Mouse (Mus musculus): ENCODE measurements at regions not wholly inside any gene's neighbourhood (a gene's known extent, or its start where the extent isn't known, plus 50 kb on each side); places are given as distances from the start of the nearest gene placed in this dataset.

DNA sequence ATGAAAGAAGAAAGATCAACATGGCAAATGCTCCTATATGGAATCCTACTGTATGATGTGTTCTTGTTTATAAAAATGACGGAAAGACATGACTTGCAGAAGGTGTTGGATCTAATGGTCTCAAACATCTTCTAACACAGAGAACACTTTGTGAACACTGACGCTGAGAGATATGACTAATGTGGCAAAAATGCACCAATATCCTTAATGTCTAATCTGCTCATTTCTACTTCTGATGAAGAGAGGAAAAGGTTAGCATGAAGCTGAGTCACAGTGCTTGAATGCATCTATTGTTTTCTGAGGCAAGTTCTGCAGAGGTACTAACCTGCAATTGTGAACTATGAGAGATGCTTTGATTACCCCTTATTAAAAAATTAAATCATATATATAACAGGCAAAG, 293.2 kb upstream of the Jag1 start:
- Histone ChIP-seq H3K36me3 (replicated peaks) (no peaks in the 10 kb centered on the region), H3K9ac (no peak overlapping the region), H3K27me3 (no peaks in the 10 kb centered on the region), H3K4me1 (replicated peaks) (no peaks in the 10 kb centered on the region), H3K4me2 (no peak overlapping the region), H3K4me3 (replicated peaks) (no peak overlapping the region), H3K9me3 (replicated peaks) (no peaks in the 10 kb centered on the region), H3K27ac (replicated peaks) (no peak overlapping the region)
- WGBS (ENCODE audit: insufficient replicate concordance), result 60% methylated on average over 2 of the region's 2 CpGs
- no peak for ATAC-seq (ENCODE audit: insufficient read depth)

DNA sequence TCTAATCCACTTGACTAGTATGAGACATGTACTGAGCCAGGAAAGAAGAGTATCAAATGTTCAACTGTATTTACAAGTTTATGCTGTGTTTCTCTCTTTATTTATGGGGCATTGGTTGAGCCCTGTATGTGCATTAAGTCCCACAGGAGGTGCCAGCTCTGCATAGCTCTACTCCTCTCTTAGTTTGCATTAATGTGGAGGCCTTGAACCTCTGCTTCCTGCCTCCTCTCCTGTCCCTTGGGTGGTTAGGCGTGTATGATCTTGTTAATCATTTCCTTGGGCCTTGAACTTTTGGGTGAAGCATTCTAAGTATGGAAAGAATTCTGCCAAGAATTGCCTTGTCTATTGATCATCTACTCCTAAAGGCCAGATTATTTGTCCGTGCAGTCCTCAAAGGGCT, 291.9 kb upstream of the Jag1 start:
- no peak overlapping the region for H3K9ac ChIP-seq
- H3K4me2 ChIP-seq, result no peak overlapping the region
- WGBS (ENCODE audit: insufficient replicate concordance), result 55% methylated on average over 2 of the region's 2 CpGs
- no peak overlapping the region for H3K4me3 ChIP-seq (replicated peaks)
- H3K36me3 ChIP-seq (replicated peaks), result no peaks in the 10 kb centered on the region
- H3K4me1 ChIP-seq (replicated peaks), result no peaks in the 10 kb centered on the region
- H3K27ac ChIP-seq (replicated peaks), result no peak overlapping the region
- ATAC-seq (ENCODE audit: insufficient read depth), result no peak
- H3K27me3 ChIP-seq, result no peaks in the 10 kb centered on the region
- no peaks in the 10 kb centered on the region for H3K9me3 ChIP-seq (replicated peaks)

DNA sequence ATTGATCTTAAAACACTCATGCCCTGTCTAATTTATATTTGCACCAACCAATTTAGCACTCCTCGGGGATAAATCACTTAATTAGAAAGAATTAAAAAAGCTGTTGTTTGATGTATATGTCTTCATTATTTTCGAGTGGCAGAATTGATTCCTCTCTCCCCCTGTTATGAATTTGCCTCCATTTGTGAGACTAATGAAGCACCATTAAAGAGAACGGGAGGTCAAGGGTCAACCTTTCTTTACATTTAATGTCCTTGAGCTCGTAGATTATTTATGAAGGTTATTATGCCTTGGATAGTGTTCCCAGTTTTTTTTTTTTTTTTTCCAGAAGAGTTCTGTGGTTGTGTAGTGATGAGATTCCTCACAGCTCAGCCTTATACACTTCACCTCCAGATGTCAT, 277.0 kb upstream of the Jag1 start:
- ATAC-seq (ENCODE audit: insufficient read depth), result no peak
- Histone ChIP-seq H3K4me2 (no peak overlapping the region), H3K4me3 (replicated peaks) (no peak overlapping the region), H3K4me1 (replicated peaks) (no peaks in the 10 kb centered on the region), H3K36me3 (replicated peaks) (no peaks in the 10 kb centered on the region), H3K27ac (replicated peaks) (no peak overlapping the region), H3K9ac (no peak overlapping the region), H3K27me3 (no peaks in the 10 kb centered on the region), H3K9me3 (replicated peaks) (no peaks in the 10 kb centered on the region; the same call in 1 of the 2 replicates)
- WGBS (ENCODE audit: insufficient replicate concordance), result 52% methylated on average over 4 of the region's 4 CpGs

DNA sequence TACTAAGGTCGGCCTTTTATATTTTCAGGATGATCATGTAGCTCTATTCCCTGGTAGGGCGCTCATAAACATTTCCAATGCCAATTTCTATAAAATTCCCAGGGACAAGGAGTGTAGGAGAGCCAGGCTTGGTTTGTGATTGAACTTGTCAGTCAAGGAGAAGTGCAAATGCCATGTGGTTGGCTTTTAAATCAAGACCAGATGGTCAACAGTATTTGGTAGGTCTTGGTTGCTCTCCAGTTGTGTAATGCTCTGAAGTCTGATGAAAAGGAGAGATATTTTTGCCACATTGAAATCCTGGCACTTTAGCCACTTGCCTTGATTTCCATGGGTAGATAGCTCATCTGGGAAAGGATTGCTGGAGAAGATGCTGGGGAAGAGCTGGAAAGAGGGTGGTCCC, 263.4 kb upstream of the Jag1 start:
- no peak overlapping the region for H3K27ac ChIP-seq (replicated peaks)
- 52% methylated on average over 2 of the region's 2 CpGs for WGBS (ENCODE audit: insufficient replicate concordance)
- no peaks in the 10 kb centered on the region for H3K4me1 ChIP-seq (replicated peaks)
- no peak overlapping the region for H3K4me3 ChIP-seq (replicated peaks)
- no peaks in the 10 kb centered on the region for H3K27me3 ChIP-seq
- H3K36me3 ChIP-seq (replicated peaks), result no peaks in the 10 kb centered on the region
- H3K4me2 ChIP-seq, result no peak overlapping the region
- H3K9me3 ChIP-seq (replicated peaks), result no peaks in the 10 kb centered on the region
- no peak overlapping the region for H3K9ac ChIP-seq
- ATAC-seq (ENCODE audit: insufficient read depth), result no peak

DNA sequence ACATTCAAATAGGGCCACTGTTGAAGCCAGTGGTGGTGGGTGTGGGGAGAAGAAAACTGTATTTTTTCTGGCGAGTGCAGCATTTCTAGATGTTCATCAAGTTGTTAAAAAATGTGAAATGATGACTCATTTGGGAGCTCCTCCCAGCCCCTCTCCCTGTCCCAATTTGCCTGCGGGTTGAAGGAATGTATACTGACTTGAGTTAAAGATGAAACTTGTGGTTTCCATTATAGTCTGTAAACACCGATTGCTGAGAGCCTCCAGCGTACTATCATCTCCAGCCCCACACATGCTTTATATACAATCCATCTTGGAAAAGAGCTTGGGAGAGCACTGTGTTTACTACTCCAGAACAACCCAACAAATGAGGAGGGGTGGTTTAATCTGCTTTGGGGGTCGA, 258.9 kb upstream of the Jag1 start:
- Histone ChIP-seq H3K9me3 (replicated peaks) (no peaks in the 10 kb centered on the region), H3K9ac (no peak overlapping the region), H3K27me3 (no peaks in the 10 kb centered on the region), H3K4me2 (no peak overlapping the region), H3K4me1 (replicated peaks) (no peaks in the 10 kb centered on the region), H3K36me3 (replicated peaks) (no peaks in the 10 kb centered on the region), H3K27ac (replicated peaks) (no peak overlapping the region), H3K4me3 (replicated peaks) (no peak overlapping the region)
- 60% methylated on average over 5 of the region's 5 CpGs for WGBS (ENCODE audit: insufficient replicate concordance)
- no peak for ATAC-seq (ENCODE audit: insufficient read depth)

DNA sequence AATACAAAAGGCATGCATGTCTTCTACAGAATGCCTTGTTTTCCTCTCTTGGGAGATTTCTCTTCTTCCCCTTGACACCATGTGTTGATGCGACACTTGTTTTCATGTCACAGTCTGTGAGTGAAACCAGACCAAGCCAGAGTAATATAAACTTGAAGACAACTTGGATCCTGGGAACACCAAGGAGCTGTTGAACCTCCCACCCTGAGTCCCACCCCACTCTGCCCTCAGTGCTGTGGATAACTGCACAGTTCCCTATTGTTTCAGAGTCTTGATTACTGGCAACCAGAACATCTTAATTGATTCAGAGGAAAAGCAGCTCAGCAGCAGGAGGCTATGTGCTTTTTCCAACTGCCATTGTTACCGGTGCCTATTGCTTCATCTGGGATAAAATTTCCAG, 254.6 kb upstream of the Jag1 start:
- 70% methylated on average over 2 of the region's 2 CpGs for WGBS (ENCODE audit: insufficient replicate concordance)
- ATAC-seq (ENCODE audit: insufficient read depth), result no peak
- Histone ChIP-seq H3K4me2 (no peak overlapping the region), H3K27ac (replicated peaks) (no peak overlapping the region), H3K9ac (no peak overlapping the region), H3K4me3 (replicated peaks) (no peak overlapping the region), H3K9me3 (replicated peaks) (no peaks in the 10 kb centered on the region), H3K4me1 (replicated peaks) (no peaks in the 10 kb centered on the region), H3K27me3 (no peaks in the 10 kb centered on the region), H3K36me3 (replicated peaks) (no peaks in the 10 kb centered on the region)

DNA sequence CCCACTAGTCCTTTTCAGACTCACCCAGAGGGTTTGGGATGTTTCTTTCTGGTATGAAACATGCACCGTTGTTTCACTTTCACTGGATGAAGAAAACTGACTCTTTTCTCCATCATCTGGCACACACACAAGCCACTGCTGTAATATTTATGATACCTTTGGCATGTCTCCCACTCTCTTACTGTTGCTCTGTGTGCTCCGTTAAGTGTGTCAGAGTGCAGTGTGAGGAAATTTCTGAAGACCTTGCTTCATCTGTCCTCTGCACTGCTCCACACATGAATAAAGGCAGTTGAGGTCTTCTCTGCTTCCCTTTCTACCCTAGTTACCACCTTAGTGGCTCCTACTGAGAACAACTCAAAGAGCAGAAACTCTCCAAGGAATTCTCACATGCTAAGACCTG, 246.6 kb upstream of the Jag1 start:
- Histone ChIP-seq H3K36me3 (replicated peaks) (no peaks in the 10 kb centered on the region), H3K9me3 (replicated peaks) (no peaks in the 10 kb centered on the region), H3K27me3 (no peaks in the 10 kb centered on the region), H3K4me1 (replicated peaks) (no peaks in the 10 kb centered on the region), H3K4me2 (no peak overlapping the region), H3K9ac (no peak overlapping the region), H3K27ac (replicated peaks) (no peak overlapping the region), H3K4me3 (replicated peaks) (no peak overlapping the region)
- WGBS (ENCODE audit: insufficient replicate concordance), result 77% methylated on average over 2 of the region's 2 CpGs
- no peak for ATAC-seq (ENCODE audit: insufficient read depth)

DNA sequence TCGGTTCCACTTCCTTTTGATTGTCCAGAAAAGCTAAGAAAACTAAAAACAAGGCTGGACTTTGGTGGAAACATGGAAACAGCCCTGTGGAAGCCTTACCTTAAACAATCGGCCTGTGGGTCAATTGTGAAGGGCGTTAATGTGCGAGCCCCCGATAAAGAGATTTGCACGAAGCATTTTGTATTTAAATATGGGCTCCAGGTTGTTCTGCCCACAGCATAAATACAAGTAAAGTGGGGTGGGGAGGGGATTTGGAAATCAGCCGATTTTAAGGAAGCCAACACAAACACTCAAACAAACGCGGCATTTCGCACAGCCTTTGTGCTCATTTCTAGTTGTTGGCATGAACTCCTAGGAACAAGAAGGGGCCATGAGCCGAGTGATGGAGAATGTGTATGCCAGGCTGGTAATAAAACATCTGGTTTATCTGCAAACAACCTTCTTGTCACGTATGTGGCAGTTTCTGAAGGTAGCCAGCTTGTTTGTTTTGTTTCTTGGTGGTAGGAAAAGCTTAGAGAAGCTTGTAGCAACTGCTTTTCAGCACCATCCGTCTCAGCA, 240.8 kb upstream of the Jag1 start:
- Histone ChIP-seq H3K4me1 (replicated peaks) (no peaks in the 10 kb centered on the region), H3K36me3 (replicated peaks) (no peaks in the 10 kb centered on the region), H3K4me3 (replicated peaks) (no peak overlapping the region), H3K9me3 (replicated peaks) (no peaks in the 10 kb centered on the region), H3K27ac (replicated peaks) (no peak overlapping the region), H3K27me3 (no peaks in the 10 kb centered on the region), H3K4me2 (no peak overlapping the region), H3K9ac (no peak overlapping the region)
- no peak for ATAC-seq (ENCODE audit: insufficient read depth)
- WGBS (ENCODE audit: insufficient replicate concordance), result 57% methylated on average over 13 of the region's 13 CpGs

DNA sequence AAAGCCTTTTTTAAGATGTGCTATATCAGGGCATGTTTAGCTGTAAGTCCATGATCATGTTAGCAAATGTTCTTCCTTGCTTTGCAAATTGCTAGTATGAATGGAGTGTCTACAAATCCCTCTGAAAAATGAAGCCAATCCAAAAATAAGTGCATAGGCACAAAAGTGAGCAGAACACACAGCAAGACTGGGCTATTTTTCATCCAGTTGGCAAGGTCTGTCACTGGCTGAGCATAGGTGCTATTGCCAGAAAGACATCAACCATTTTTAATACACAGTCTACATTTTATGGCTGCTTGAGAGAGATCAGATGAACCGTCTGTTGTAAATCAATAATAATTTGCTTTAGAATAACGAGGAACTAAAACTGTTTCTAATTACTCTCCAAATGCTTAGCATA, 227.3 kb upstream of the Jag1 start:
- H3K9ac ChIP-seq, result no peak overlapping the region
- no peak for ATAC-seq (ENCODE audit: insufficient read depth)
- 57% methylated on average over 2 of the region's 2 CpGs for WGBS (ENCODE audit: insufficient replicate concordance)
- no peaks in the 10 kb centered on the region for H3K4me1 ChIP-seq (replicated peaks)
- H3K4me3 ChIP-seq (replicated peaks), result no peak overlapping the region
- no peaks in the 10 kb centered on the region for H3K36me3 ChIP-seq (replicated peaks)
- H3K9me3 ChIP-seq (replicated peaks), result no peaks in the 10 kb centered on the region
- no peak overlapping the region for H3K4me2 ChIP-seq
- H3K27ac ChIP-seq (replicated peaks), result no peak overlapping the region
- no peaks in the 10 kb centered on the region for H3K27me3 ChIP-seq

DNA sequence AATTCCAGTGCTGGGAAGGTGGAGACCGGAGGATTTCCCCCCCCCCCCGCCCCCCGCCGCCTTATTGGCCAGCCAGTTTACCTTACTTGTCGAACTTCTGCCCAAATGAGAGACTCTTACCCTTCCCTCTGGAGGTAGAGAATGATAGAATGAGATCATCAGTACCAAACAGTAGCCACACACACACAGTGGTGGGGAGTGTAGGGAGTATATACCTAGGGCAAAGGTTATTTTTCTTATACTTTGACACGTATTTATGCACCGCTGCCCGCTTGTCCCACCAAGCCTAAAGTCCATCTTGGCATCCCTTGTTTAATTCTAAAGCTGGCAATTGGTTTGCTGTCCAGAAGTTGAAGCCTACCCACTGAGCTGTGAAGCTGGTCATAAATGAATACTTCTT, 213.6 kb upstream of the Jag1 start:
- WGBS (ENCODE audit: insufficient replicate concordance), result 78% methylated on average over 8 of the region's 8 CpGs
- H3K27ac ChIP-seq (replicated peaks), result no peak overlapping the region
- no peak overlapping the region for H3K4me2 ChIP-seq
- no peaks in the 10 kb centered on the region for H3K36me3 ChIP-seq (replicated peaks)
- no peaks in the 10 kb centered on the region for H3K9me3 ChIP-seq (replicated peaks)
- no peak overlapping the region for H3K4me3 ChIP-seq (replicated peaks)
- ATAC-seq (ENCODE audit: insufficient read depth), result no peak
- H3K4me1 ChIP-seq (replicated peaks), result no peaks in the 10 kb centered on the region
- no peak overlapping the region for H3K9ac ChIP-seq
- H3K27me3 ChIP-seq, result no peaks in the 10 kb centered on the region

DNA sequence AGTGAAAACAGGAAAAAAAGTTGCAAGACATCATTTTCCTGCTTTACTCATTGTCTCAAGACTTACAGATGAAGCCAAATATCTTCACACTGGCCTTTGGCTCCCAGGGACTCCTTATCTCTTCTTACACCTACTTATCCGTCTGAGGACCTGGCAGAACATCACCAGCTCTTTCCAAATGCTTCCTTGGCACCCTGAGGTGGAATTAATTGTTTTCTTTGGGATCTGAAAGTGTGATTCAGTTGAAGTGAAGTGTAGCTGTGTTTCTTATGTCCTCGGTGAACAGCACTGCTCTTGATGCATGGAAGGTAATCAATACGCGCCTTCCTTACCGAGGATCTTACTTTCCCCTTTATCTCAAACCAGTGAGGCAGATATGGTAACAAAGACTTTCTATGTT, 207.0 kb upstream of the Jag1 start:
- Histone ChIP-seq H3K4me2 (no peak overlapping the region), H3K36me3 (replicated peaks) (no peaks in the 10 kb centered on the region), H3K27me3 (no peaks in the 10 kb centered on the region), H3K4me1 (replicated peaks) (no peaks in the 10 kb centered on the region), H3K9me3 (replicated peaks) (no peaks in the 10 kb centered on the region), H3K27ac (replicated peaks) (no peak overlapping the region), H3K9ac (no peak overlapping the region), H3K4me3 (replicated peaks) (no peak overlapping the region)
- no peak for ATAC-seq (ENCODE audit: insufficient read depth)
- WGBS (ENCODE audit: insufficient replicate concordance), result 61% methylated on average over 5 of the region's 5 CpGs

DNA sequence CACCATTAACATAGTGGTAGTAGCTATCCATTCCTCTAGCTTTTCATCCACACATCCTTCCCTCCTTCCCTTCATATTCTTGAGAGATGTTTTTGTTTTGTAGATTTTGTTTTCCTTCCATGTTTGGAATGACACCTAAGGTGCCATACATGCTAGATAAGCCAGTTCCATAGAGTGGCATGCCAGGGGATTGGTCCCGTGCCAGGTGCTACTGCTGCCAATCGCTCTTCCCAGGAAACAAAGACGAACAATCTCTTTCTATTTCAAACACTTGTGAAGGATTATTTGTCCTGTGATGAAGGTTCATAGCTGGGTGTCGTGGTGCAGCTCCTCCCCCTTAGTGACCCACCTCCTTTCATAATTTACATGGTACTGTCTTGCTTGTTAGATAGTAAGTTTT, 194.1 kb upstream of the Jag1 start:
- H3K27me3 ChIP-seq, result no peaks in the 10 kb centered on the region
- no peaks in the 10 kb centered on the region for H3K4me1 ChIP-seq (replicated peaks)
- ATAC-seq (ENCODE audit: insufficient read depth), result no peak
- no peak overlapping the region for H3K4me3 ChIP-seq (replicated peaks)
- H3K9me3 ChIP-seq (replicated peaks), result no peaks in the 10 kb centered on the region
- H3K9ac ChIP-seq, result no peak overlapping the region
- no peak overlapping the region for H3K27ac ChIP-seq (replicated peaks)
- H3K36me3 ChIP-seq (replicated peaks), result no peaks in the 10 kb centered on the region
- no peak overlapping the region for H3K4me2 ChIP-seq
- 66% methylated on average over 4 of the region's 4 CpGs for WGBS (ENCODE audit: insufficient replicate concordance)
